Mouse (Mus musculus): ENCODE measurements at regions not wholly inside any gene's neighbourhood (a gene's known extent, or its start where the extent isn't known, plus 50 kb on each side); places are given as distances from the start of the nearest gene placed in this dataset.
A peak's percentile ranks its signal among the peaks of the same experiment; 100 is the strongest.

- no peak for DNase-seq (ENCODE audit: low spot score)
Observed at GRCm38 (mm10) chr1:185619011-185619410, 164.4 kb downstream of the Slc30a10 start.

GRCm38 (mm10) chr1:185628401-185628800 lies 173.8 kb downstream of the Slc30a10 start:
- no peak for DNase-seq (ENCODE audit: low spot score)

GRCm38 (mm10) chr1:185629976-185630375 lies 175.3 kb downstream of the Slc30a10 start:
- no peak for DNase-seq (ENCODE audit: low spot score)

GRCm38 (mm10) chr1:185638631-185639030 lies 184.0 kb downstream of the Slc30a10 start:
- DNase-seq (ENCODE audit: low spot score), result no peak

GRCm38 (mm10) chr1:185639486-185639885 lies 184.8 kb downstream of the Slc30a10 start:
- no peak for DNase-seq (ENCODE audit: low spot score)

DNA sequence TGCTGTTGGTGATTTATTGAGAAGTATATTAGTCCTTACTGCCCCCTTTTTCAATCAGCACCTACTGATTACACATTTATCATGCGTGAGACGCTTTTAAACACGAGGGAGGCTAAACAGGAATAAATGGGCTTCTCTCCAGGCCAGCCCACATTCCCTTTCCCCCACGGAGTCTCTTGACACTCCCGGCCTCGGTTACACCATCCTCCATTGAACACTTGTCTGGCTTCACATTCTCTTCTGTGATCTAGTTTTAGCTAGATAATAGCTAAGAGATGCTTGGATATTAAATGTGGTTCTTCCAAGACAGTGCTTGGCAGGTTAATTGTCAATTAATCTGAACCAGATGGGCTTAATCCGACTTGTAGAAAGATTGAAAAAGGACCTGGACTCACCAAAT lies 189.4 kb downstream of the Slc30a10 start:
- DNase-seq (ENCODE audit: low spot score), result no peak

DNA sequence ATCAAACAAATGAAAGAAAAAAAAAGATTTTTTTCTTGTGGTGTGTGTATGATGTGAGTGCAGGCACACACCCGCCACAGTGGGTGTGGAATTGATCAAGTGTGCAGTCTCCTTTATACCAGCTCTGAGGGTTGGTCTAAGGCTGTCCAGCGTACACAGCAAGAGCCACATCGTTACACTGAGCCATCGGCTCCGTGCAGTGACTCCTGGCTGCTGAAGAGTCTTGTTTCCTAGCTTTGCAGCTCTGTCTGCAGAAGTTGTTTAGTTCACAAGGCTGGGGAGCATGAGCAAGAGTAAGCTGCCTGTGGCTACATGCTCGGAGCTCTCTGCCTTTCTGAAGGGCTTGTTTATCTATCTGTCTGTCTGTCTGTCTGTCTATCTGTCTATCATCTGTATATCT lies 193.5 kb downstream of the Slc30a10 start:
- DNase-seq (ENCODE audit: low spot score), result no peak

DNA sequence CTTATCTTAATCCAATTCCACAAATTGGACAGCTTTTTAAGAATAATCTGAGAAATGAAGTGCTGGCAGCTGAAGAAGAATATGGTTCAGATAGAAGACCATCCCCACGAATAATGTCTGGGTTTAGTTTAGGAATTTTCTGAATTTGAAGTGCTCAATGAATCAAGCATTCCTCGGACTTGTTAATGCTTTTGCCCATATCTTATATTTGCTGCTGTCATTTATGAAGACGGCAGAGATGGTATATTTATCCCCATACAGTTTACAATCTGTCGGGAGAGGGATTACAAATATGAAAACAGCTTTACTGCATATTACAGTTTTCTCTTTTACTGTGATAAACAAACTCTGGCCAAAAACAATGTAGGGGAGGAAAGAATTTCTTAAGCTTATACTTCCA lies 194.3 kb downstream of the Slc30a10 start:
- DNase-seq (ENCODE audit: low spot score), result no peak

DNA sequence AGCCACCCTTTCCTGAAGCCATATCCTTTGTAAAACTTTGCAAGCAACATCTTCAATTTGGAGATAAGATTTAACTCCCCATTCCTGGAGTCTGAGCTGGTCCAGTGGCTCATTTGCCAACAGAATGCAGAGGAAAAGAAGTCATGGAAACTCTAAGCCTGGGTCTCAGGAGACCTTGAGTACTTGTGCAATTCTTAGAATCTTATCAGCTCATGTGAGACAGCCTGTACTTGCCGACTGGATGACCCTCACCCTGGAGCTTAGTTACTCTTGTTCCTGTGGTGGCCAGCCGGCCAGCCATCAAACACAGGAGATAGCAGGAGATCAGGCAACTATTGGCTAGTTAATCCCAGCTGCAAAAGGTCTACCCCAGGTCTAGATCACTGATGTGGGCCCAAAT lies 196.3 kb downstream of the Slc30a10 start:
- no peak for DNase-seq (ENCODE audit: low spot score)

DNA sequence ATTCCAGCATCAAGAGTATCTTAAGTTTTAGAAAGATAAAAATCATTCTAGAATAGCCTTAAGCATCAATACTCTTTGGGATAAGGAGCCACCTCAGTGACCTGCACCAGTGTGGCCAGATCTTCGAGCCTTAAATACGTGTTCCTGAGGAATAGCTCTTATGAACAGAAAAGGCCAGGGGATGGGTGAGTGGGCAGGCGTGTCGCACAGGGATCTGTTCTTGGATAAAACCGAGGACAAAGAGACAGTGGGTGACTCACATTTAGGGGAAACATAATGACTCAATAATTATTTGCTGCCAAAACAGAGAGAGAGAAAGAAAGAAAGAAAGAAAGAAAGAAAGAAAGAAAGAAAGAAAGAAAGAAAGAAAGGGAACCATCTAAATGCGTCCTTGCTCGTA lies 200.4 kb downstream of the Slc30a10 start:
- no peak for DNase-seq (ENCODE audit: low spot score)

DNA sequence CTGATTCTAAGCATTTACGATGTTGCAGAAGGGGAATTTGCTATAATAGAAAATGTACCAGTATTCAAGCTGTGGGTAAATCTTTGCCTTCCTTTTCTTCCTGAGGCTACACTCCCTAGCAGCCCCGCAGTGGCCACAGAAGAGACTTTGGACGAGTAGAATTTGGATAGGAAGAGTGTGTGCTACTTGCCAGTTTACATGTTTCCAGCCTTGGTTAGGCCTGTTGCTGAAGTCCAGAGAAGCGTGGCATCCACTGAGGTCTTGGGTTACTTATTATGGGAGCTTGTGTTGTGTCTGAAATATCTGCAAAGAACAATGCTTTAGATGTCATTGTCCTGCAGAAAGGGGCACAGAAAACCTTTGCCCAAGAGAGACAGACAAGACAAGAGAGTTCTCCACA lies 200.8 kb downstream of the Slc30a10 start:
- DNase-seq (ENCODE audit: low spot score), result no peak

DNA sequence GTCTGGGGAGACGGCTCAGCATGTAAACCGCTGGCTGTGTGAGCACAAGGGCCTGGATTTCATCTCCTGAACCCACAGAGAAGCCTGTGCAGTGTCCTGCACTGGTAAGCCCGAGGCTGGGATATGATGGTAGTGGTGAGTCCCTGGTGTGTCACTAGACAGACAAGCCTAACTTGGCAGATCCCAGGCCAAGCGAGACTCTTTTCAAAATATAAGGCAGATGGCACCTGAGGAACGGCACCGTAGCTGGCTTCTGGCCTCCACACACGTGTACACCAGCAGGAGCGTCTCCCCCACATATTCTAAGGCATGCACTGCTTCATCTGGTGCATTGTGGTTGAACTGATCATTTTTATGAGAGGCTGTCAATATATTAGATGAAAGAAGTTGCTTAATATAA lies 202.6 kb downstream of the Slc30a10 start:
- no peak for DNase-seq (ENCODE audit: low spot score)

- no peak for DNase-seq (ENCODE audit: low spot score)
Observed at GRCm38 (mm10) chr1:185659476-185659875, 204.8 kb downstream of the Slc30a10 start.

GRCm38 (mm10) chr1:185662336-185662735 lies 207.7 kb downstream of the Slc30a10 start:
- DNase-seq (ENCODE audit: low spot score), result no peak

DNA sequence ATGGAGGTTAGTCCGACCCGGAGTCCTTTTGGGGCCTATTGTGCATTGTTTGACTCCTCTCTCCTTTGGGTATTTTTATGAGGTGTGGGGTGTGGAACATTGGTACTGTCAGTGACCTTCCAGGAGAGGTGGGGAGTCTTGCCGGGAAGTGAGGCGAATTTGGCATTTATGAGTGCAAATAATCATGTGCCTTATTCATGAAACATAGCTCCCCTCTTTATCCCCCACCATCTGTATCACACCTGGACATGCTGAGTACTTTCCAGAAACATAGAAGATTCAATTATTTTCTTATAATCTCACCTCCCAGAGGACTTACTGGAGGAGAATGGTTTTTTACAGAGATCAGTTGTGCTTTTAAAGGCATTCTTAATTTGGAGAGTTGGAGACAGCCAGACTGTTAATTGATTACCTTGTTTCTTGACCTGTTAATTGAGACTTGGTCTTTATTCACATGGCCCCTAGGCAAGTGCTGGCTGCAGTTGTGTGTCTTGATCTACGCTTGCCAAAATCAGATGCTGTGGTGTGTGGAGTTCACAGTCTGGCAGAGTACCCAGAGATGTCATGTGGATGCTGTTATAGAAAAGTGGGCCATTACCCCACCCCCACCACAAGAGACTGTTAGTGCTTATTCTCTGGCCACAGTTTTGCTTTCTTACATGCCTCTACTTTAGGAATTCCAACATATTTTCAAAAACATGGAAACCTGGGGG lies 215.5 kb downstream of the Slc30a10 start:
- DNase-seq (ENCODE audit: low spot score), result no peak

- DNase-seq (ENCODE audit: low spot score), result no peak
Observed at GRCm38 (mm10) chr1:185672940-185673339, 218.3 kb downstream of the Slc30a10 start.

- no peak for DNase-seq (ENCODE audit: low spot score)
Observed at GRCm38 (mm10) chr1:185675674-185676420, 221.2 kb downstream of the Slc30a10 start.

DNA sequence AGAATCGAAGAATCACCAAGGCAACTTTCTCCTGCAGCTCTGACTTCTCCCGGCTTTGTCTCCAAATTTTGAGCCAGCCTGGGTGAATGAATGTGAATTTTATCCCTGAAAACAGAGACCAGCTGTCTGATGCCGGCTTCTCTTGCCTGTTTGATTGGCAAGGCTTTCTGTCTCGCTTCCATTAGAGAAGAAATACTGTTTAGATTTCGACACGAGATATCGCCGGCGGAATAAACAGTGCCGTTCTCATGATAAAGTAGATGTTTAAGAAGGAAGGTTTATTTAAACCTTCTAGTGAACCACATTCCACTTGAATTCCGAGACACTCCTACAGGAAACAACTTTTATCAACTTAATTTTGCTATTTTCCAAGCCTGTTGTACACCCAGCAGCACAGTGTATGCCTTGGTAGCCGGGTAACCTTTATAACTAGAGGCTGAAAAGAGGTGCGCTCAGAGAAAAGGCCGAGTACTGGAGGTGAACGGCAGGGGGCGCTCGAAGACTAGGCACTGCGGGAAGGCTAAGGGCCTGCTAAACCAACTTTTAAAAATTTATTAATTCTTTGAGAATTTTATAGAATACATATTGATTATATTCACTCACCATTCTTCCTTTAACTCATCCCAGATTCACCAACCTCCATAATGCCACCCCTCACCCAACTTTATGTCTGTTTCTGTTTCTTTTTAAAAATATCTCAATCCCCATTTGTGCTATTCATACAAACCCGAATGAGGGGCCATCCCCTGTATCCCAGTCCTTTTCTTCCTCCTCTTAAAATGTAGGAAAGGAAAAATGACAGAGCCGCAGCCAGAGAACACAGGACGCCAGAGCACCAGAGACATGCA lies 227.2 kb downstream of the Slc30a10 start:
- DNase-seq (ENCODE audit: low spot score), result peak; percentile 65

GRCm38 (mm10) chr1:185682458-185682750 lies 227.8 kb downstream of the Slc30a10 start:
- no peak for DNase-seq (ENCODE audit: low spot score)

DNA sequence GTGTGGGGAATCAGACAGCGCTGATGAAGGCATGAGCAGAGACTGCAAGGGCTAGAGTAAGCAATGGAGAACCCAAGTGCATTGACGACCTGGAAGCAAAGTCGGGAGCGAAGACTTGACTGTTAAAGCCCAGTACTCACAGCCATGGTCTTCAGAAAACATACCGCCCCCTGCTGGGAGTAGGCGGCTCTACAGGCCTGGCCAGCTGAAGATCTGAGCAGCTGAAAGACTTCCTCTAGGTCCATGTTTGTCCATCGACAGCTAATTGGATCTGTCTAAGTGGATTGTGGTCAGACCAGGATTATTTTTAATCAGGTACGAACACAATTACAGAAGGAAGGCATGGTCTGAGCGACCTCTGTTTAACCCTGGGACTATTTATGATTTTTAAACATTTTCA lies 230.0 kb downstream of the Slc30a10 start:
- DNase-seq (ENCODE audit: low spot score), result no peak

- no peak for DNase-seq (ENCODE audit: low spot score)
Observed at GRCm38 (mm10) chr1:185688506-185688905, 233.9 kb downstream of the Slc30a10 start.

DNA sequence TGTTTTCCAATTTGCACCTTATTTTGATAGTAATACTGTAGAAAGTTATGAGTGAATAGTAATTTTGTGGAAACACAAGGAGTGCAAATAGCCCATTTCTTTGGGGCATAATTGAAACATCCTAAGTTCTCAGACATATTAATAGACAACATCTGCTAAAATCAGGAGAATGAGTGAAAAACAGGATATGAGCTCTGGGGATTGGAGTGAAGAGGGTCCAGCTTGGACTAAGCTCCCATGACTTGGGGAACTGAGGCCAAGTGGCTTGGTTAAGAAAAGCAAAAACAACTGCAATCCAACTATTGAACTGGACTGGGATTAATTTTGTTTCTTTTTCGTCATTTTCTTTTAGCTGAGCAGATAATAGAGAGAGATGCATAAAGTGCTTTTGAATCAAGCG lies 240.7 kb downstream of the Slc30a10 start:
- DNase-seq (ENCODE audit: low spot score), result no peak

DNA sequence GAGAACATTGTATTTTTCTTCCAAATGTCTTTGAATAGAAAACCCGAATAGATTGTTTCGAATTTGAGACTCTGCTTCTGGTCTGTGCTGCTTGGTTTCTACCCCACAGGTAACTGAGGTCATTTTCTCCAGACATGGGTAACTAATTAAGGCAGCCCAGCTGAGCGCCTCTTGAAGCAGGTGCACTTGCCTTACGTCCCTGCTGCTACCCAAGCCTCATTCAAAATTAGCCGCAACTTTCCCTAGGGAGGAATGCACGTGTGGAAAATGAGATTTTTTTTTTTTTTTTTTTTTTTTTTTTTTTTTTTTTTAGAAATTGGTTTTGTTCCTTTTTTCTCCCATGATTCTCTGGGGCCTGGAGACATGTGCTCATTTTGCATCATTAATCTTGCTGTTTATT lies 245.1 kb downstream of the Slc30a10 start:
- DNase-seq (ENCODE audit: low spot score), result no peak
